Mouse (Mus musculus): Measurements from ENCODE around the gene Bmt2. TPM values are rescaled to one million over a fixed set of nuclear protein-coding genes. Genes with fewer than 3 reads are reported as not detected.

The Bmt2 gene
- polyA plus RNA-seq, 2 experiments = 12.5 to 18.6 TPM

DNA sequence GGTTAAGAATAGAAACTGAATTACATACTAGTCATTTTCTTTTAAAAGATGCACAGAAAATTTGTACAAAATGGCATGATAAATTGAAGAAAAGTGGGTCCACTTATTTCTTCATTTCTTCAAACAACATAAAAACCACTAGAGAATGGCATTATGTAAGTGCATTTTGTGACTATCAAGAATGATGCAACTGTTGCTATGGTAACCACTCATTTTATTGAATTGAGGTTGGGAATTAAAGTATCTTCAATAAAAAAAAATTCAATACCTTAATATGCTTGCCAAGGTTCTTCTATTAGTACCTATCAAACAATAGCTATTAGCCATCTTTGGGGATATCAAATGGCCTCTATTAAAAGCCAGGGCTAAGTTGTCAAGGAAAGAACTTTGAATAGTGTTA is 1.6 kb downstream of the Bmt2 start:
- no peak for TF ChIP-seq POLR2A (IDR thresholded peaks at IDR 0.05; ENCODE audit: borderline replicate concordance, extremely low read depth, insufficient read depth, insufficient read length)

DNA sequence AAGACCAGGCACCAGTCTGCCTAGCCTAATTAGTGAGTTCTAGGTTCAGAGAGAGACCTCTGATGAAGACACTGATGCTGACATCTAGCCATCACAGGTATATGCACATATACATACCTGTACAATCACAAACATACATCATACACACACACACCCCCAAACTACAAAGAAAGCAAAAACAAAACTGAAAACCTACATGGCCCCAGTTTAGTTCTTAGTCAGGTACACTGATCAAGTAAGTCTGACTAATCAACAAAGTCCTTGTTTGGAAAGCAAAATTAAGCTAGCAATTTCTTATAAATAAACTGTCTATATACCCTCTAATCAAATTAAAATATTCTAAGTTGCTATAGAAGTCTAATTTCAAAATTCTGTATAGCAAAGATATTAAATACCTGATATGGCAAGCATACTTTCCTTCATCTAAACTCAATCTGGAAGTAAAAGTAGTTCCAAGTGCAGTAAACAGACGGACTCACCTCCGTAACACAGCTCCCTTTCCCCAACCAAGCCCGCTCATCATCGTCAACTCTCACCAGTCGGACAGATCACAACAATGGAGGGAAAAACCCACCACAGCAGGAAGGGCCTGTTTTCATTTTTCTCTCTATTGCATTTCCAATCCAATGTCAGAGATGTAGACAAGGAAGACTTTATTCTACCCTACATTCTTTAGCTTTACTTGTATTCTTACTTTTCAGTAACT is 3.0 kb downstream of the Bmt2 start:
- no peaks in the 10 kb centered on the region for H3K9me3 ChIP-seq (ENCODE audit: control insufficient read depth, low read length)
- DNase-seq (ENCODE audit: low spot score) = no peak
- no peak overlapping the region for H3K27ac ChIP-seq (replicated peaks; ENCODE audit: low read depth, low read length)
- no peak overlapping the region for H3K4me2 ChIP-seq (replicated peaks; ENCODE audit: low read depth, low read length, severe bottlenecking)
- no peak overlapping the region for H3K9ac ChIP-seq (ENCODE audit: low read depth, low read length, severe bottlenecking)
- 94% methylated on average over 5 of the region's 5 CpGs for WGBS
- TF ChIP-seq POLR2A (IDR thresholded peaks at IDR 0.05; ENCODE audit: borderline replicate concordance, extremely low read depth, insufficient read depth, insufficient read length) = no peak
- H3K27me3 ChIP-seq (ENCODE audit: control insufficient read depth, insufficient read depth, low read length) = no peaks in the 10 kb centered on the region
- H3K4me1 ChIP-seq (ENCODE audit: control insufficient read depth, insufficient read depth, low read length) = peaks cover 6% of the 10 kb centered on the region; the same call in 1 of the 2 replicates
- no peak for ATAC-seq (ENCODE audit: low FRiP score, low read depth)
- no peaks in the 10 kb centered on the region for H3K36me3 ChIP-seq (ENCODE audit: control insufficient read depth, insufficient read depth, low read length)
- H3K4me3 ChIP-seq (replicated peaks; ENCODE audit: low read length) = no peak overlapping the region

More for the DNA sequence above, 1.6 kb downstream of the Bmt2 start:
- Histone ChIP-seq H3K4me2 (replicated peaks; ENCODE audit: low read depth, low read length, severe bottlenecking) (peak overlapping the region; percentile 81), H3K27me3 (ENCODE audit: control insufficient read depth, insufficient read depth, low read length) (no peaks in the 10 kb centered on the region), H3K9me3 (ENCODE audit: control insufficient read depth, low read length) (no peaks in the 10 kb centered on the region), H3K9ac (ENCODE audit: low read depth, low read length, severe bottlenecking) (no peak overlapping the region; the same call in 1 of the 2 replicates), H3K27ac (replicated peaks; ENCODE audit: low read depth, low read length) (no peak overlapping the region), H3K36me3 (ENCODE audit: control insufficient read depth, insufficient read depth, low read length) (no peaks in the 10 kb centered on the region), H3K4me1 (ENCODE audit: control insufficient read depth, insufficient read depth, low read length) (peaks cover 6% of the 10 kb centered on the region; the same call in 1 of the 2 replicates), H3K4me3 (replicated peaks; ENCODE audit: low read length) (peak overlapping the region; percentile 92)
- ATAC-seq (ENCODE audit: low FRiP score, low read depth) (no peak), DNase-seq (ENCODE audit: low spot score) (no peak)

DNA sequence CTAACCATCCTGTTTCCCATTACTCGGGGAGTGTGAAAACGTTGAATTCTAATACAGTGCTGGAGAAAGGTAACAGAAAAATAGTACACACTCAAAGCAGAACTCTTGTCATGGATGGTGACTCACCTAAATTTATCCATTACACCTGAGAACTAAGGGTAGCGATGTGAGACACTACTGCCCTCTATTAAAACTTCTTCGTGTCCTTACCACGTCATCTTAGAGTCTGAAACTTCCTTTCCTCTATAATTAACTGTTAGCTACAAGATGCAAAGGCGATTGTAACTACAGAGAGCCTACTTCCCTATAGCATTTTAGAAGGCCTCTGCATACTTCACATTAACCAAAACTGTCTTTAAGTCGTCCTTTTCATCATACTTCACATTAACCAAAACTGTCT is 12.1 kb downstream of the Bmt2 start:
- no peak for TF ChIP-seq POLR2A (IDR thresholded peaks at IDR 0.05; ENCODE audit: borderline replicate concordance, extremely low read depth, insufficient read depth, insufficient read length)
- no peaks in the 10 kb centered on the region for H3K4me1 ChIP-seq (ENCODE audit: control insufficient read depth, insufficient read depth, low read length)
- H3K36me3 ChIP-seq (ENCODE audit: control insufficient read depth, insufficient read depth, low read length) = peaks cover 12% of the 10 kb centered on the region
- no peak overlapping the region for H3K4me3 ChIP-seq (replicated peaks; ENCODE audit: low read length)
- H3K27ac ChIP-seq (replicated peaks; ENCODE audit: low read depth, low read length) = no peak overlapping the region
- no peaks in the 10 kb centered on the region for H3K27me3 ChIP-seq (ENCODE audit: control insufficient read depth, insufficient read depth, low read length)
- H3K9ac ChIP-seq (ENCODE audit: low read depth, low read length, severe bottlenecking) = no peak overlapping the region
- H3K9me3 ChIP-seq (ENCODE audit: control insufficient read depth, low read length) = no peaks in the 10 kb centered on the region
- ATAC-seq (ENCODE audit: low FRiP score, low read depth) (no peak), DNase-seq (ENCODE audit: low spot score) (no peak)
- H3K4me2 ChIP-seq (replicated peaks; ENCODE audit: low read depth, low read length, severe bottlenecking) = no peak overlapping the region
- 83% methylated on average over 7 of the region's 7 CpGs for WGBS

DNA sequence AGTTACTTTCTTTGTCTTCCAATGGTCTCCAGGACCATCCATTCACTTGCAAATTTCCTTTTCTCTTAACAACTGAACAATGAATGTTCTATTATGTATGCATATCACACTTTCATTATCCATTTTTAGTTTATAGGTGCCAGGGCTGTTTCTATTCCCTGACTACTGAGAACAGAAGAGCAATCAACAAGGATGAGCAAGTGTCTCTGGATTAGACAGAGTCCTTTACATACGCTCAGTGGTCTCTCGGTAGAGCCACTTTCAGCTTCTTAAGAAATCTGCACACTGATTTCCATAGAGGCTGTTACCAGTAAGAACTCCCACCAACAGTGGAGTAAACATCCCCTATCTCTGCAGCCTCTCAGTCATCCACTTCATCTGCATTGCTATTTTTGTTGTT is 19.8 kb downstream of the Bmt2 start:
- Histone ChIP-seq H3K9ac (ENCODE audit: low read depth, low read length, severe bottlenecking) (no peak overlapping the region), H3K36me3 (ENCODE audit: control insufficient read depth, insufficient read depth, low read length) (peaks cover 23% of the 10 kb centered on the region), H3K9me3 (ENCODE audit: control insufficient read depth, low read length) (no peaks in the 10 kb centered on the region), H3K4me1 (ENCODE audit: control insufficient read depth, insufficient read depth, low read length) (no peaks in the 10 kb centered on the region), H3K4me3 (replicated peaks; ENCODE audit: low read length) (no peak overlapping the region), H3K4me2 (replicated peaks; ENCODE audit: low read depth, low read length, severe bottlenecking) (no peak overlapping the region), H3K27me3 (ENCODE audit: control insufficient read depth, insufficient read depth, low read length) (no peaks in the 10 kb centered on the region), H3K27ac (replicated peaks; ENCODE audit: low read depth, low read length) (no peak overlapping the region)
- DNase-seq (ENCODE audit: low spot score) (no peak), ATAC-seq (ENCODE audit: low FRiP score, low read depth) (no peak)
- no peak for TF ChIP-seq POLR2A (IDR thresholded peaks at IDR 0.05; ENCODE audit: borderline replicate concordance, extremely low read depth, insufficient read depth, insufficient read length)
- 98% methylated on average over 2 of the region's 2 CpGs for WGBS

DNA sequence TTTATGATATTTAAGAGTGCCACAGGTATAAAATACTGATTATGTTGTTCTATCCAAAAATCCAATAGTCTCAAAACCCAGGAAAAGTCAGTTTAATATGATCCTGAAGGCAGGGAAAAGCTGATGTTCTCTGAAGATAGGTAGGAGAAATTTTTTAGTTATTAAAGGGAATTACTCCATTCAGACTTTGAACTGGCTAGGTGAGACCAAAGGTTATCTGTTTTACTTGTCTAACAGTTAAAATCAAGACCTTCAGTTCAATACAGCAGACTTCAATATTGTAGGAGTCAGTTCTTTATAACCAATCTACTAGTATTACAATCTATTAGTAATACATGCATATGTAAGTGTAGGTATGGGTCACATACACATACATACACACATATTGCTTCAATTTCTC is 23.7 kb downstream of the Bmt2 start:
- H3K4me2 ChIP-seq (replicated peaks; ENCODE audit: low read depth, low read length, severe bottlenecking) = no peak overlapping the region
- H3K27ac ChIP-seq (replicated peaks; ENCODE audit: low read depth, low read length) = no peak overlapping the region
- H3K9me3 ChIP-seq (ENCODE audit: control insufficient read depth, low read length) = no peaks in the 10 kb centered on the region
- peaks cover 16% of the 10 kb centered on the region for H3K36me3 ChIP-seq (ENCODE audit: control insufficient read depth, insufficient read depth, low read length)
- no peak for ATAC-seq (ENCODE audit: low FRiP score, low read depth)
- no peak overlapping the region for H3K9ac ChIP-seq (ENCODE audit: low read depth, low read length, severe bottlenecking)
- no peaks in the 10 kb centered on the region for H3K27me3 ChIP-seq (ENCODE audit: control insufficient read depth, insufficient read depth, low read length)
- DNase-seq (ENCODE audit: low spot score) = no peak
- no peaks in the 10 kb centered on the region for H3K4me1 ChIP-seq (ENCODE audit: control insufficient read depth, insufficient read depth, low read length)
- H3K4me3 ChIP-seq (replicated peaks; ENCODE audit: low read length) = no peak overlapping the region
- TF ChIP-seq POLR2A (IDR thresholded peaks at IDR 0.05; ENCODE audit: borderline replicate concordance, extremely low read depth, insufficient read depth, insufficient read length) = no peak
